Mouse (Mus musculus): ENCODE measurements around the gene Cldnd2. TPM values are rescaled to one million over a fixed set of nuclear protein-coding genes. Genes with fewer than 3 reads are reported as not detected.

Cldnd2 gene
- polyA plus RNA-seq, 1 experiment from 2014 or later = not detected

DNA sequence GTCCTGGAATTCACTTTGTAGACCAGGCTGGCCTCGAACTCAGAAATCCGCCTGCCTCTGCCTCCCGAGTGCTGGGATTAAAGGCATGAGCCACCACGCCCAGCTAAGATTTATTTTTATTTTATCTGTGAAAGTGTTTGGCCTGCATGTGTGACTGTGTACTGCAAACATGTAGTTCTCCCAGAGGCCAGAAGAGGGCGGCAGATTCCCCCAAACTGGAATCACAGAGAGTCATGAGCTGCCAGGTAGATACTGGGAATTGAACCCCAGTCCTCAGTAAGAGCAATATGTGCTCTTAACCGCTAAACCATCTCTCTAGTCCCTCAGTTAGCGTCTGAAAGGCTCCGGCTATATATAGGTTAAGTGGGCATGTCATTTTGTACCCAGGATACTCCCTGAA lies 29.8 kb downstream of the Cldnd2 start:
- Histone ChIP-seq H3K9ac (ENCODE audit: low read length) (no peak overlapping the region), H3K36me3 (ENCODE audit: control insufficient read depth, insufficient read depth, low read length) (no peaks in the 10 kb centered on the region), H3K9me3 (ENCODE audit: control insufficient read depth, low read length) (no peaks in the 10 kb centered on the region), H3K27me3 (ENCODE audit: control insufficient read depth, insufficient read depth, low read length) (peaks cover 2% of the 10 kb centered on the region; the same call in 1 of the 2 replicates), H3K4me3 (ENCODE audit: low read depth, low read length) (no peak overlapping the region), H3K27ac (ENCODE audit: low read depth, low read length) (no peak overlapping the region), H3K4me2 (ENCODE audit: low read depth, low read length, severe bottlenecking) (no peak overlapping the region), H3K4me1 (replicated peaks; ENCODE audit: control insufficient read depth, insufficient read depth, low read length) (no peaks in the 10 kb centered on the region)
- peak; percentile 82 for DNase-seq (ENCODE audit: low spot score)
- no peak for ATAC-seq (replicated peaks; ENCODE audit: low FRiP score)
- WGBS = 38% methylated on average over 8 of the region's 8 CpGs

DNA sequence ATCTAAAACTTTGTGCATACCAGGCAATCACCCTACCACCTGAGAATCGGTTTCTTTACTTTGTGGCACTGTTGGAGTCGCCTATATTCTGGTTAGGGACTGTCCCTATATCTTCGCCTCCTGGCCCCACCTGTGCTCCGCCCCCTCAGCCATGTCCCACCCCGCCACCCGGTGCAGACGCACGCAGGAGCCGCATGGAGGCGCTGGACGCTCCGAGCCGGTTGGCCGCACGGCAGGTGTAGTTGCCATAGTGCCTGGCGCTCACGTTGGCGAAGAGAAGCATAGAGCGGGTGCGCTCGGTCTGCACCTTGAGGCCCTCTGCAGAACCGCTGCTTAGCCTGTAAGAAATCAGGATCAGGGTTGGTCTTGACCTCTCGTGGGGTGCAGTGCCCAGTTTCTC lies 35.1 kb downstream of the Cldnd2 start:
- Histone ChIP-seq H3K4me3 (ENCODE audit: low read depth, low read length) (no peak overlapping the region), H3K27me3 (ENCODE audit: control insufficient read depth, insufficient read depth, low read length) (peaks cover 26% of the 10 kb centered on the region), H3K4me2 (ENCODE audit: low read depth, low read length, severe bottlenecking) (no peak overlapping the region), H3K27ac (ENCODE audit: low read depth, low read length) (no peak overlapping the region), H3K9me3 (ENCODE audit: control insufficient read depth, low read length) (no peaks in the 10 kb centered on the region), H3K4me1 (replicated peaks; ENCODE audit: control insufficient read depth, insufficient read depth, low read length) (0 out of 2 replicates have a peak, but pooled peaks cover 1% of the 10 kb centered on the region), H3K36me3 (ENCODE audit: control insufficient read depth, insufficient read depth, low read length) (no peaks in the 10 kb centered on the region), H3K9ac (ENCODE audit: low read length) (no peak overlapping the region)
- ATAC-seq (replicated peaks; ENCODE audit: low FRiP score) = 0 out of 2 replicates have a peak, but pooled peaks have one; percentile 28
- DNase-seq (ENCODE audit: low spot score) = peak; percentile 64
- 9% methylated on average over 23 of the region's 23 CpGs for WGBS

DNA sequence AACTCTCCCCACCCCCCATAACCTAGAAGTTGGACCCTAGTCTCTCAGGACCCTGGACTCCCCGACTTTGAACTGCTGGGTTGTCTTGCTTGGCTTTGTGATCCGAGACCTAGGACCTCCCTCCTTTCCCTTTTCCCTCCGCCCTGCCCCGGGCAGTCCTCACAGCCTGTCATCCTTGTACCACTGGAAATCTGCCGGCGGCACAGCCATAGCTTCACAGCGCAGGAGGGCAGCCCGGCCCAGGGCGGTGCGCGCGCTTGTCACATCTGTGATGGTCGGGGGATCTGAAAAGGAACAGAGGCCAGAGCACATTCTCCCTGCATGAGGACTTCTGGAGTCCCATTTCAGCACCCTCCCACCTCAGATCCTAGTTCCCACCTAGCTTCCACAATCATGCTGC lies 35.8 kb downstream of the Cldnd2 start:
- Histone ChIP-seq H3K27ac (ENCODE audit: low read depth, low read length) (no peak overlapping the region), H3K4me1 (replicated peaks; ENCODE audit: control insufficient read depth, insufficient read depth, low read length) (0 out of 2 replicates have a peak, but pooled peaks cover 1% of the 10 kb centered on the region), H3K27me3 (ENCODE audit: control insufficient read depth, insufficient read depth, low read length) (peaks cover 26% of the 10 kb centered on the region), H3K9me3 (ENCODE audit: control insufficient read depth, low read length) (no peaks in the 10 kb centered on the region), H3K9ac (ENCODE audit: low read length) (no peak overlapping the region), H3K4me2 (ENCODE audit: low read depth, low read length, severe bottlenecking) (no peak overlapping the region), H3K36me3 (ENCODE audit: control insufficient read depth, insufficient read depth, low read length) (no peaks in the 10 kb centered on the region), H3K4me3 (ENCODE audit: low read depth, low read length) (no peak overlapping the region)
- no peak for DNase-seq (ENCODE audit: low spot score)
- WGBS = 6% methylated on average over 13 of the region's 13 CpGs
- ATAC-seq (replicated peaks; ENCODE audit: low FRiP score) = peak; percentile 42; the same call in 1 of the 2 replicates

DNA sequence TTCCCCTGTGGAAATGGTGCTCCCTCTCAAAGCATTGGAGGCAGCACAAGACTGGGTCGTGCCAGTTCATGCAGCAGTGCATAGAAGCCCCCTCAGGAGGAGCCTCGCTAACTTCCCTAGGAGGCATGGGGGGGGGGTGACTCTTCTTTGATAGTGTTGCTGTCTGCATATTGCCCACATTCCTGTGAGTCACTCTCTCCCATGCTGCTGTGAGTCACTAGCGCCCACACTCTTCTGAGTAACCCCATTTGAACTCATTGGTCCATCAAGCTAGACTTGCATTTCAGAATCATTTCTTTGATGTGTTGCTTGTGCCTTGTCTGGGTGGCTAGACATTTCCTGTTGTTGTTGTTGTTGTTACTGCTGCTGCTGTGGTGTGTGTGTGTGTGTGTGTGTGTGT lies 40.6 kb downstream of the Cldnd2 start:
- H3K27me3 ChIP-seq (ENCODE audit: control insufficient read depth, insufficient read depth, low read length) = peaks cover 17% of the 10 kb centered on the region
- no peaks in the 10 kb centered on the region for H3K9me3 ChIP-seq (ENCODE audit: control insufficient read depth, low read length)
- 0 out of 2 replicates have a peak, but pooled peaks cover 3% of the 10 kb centered on the region for H3K4me1 ChIP-seq (replicated peaks; ENCODE audit: control insufficient read depth, insufficient read depth, low read length)
- H3K4me2 ChIP-seq (ENCODE audit: low read depth, low read length, severe bottlenecking) = no peak overlapping the region
- no peak overlapping the region for H3K4me3 ChIP-seq (ENCODE audit: low read depth, low read length)
- 73% methylated on average over 3 of the region's 3 CpGs for WGBS
- no peaks in the 10 kb centered on the region for H3K36me3 ChIP-seq (ENCODE audit: control insufficient read depth, insufficient read depth, low read length)
- H3K27ac ChIP-seq (ENCODE audit: low read depth, low read length) = no peak overlapping the region
- no peak overlapping the region for H3K9ac ChIP-seq (ENCODE audit: low read length)
- no peak for DNase-seq (ENCODE audit: low spot score)
- ATAC-seq (replicated peaks; ENCODE audit: low FRiP score) = no peak

DNA sequence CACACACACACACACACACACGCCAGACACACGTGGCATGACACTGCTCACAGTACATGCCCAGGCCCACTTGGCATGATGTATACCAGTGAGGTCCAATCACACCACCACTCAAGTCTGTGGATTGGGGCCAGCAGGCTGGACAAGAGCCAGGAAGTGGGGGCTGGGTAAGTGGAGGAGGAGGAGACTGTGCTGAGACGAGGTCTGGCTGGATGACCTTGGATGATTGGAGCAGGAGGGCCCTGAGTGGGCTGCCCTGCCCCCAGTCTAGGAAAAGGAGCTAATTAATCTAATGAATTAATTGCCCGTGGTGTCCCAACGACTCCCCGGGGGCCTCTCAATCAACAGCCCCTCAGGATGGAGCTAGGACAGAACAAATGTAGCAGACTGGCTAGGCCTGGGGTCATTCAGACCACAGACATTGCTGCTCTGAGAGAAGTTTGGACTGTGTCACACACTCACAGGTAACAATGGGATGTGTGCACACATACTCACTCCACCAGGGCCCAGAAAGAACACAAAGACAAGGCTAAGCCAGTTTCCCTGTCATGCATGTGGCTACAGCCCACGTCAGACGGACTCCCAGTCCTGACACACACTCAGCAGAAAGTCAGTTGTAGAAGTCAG lies 41.6 kb downstream of the Cldnd2 start:
- H3K4me3 ChIP-seq (ENCODE audit: low read depth, low read length) = no peak overlapping the region
- H3K9ac ChIP-seq (ENCODE audit: low read length) = no peak overlapping the region
- H3K27ac ChIP-seq (ENCODE audit: low read depth, low read length) = no peak overlapping the region
- 0 out of 2 replicates have a peak, but pooled peaks cover 2% of the 10 kb centered on the region for H3K4me1 ChIP-seq (replicated peaks; ENCODE audit: control insufficient read depth, insufficient read depth, low read length)
- DNase-seq (ENCODE audit: low spot score) (no peak), ATAC-seq (replicated peaks; ENCODE audit: low FRiP score) (peak; percentile 67)
- no peaks in the 10 kb centered on the region for H3K36me3 ChIP-seq (ENCODE audit: control insufficient read depth, insufficient read depth, low read length)
- H3K9me3 ChIP-seq (ENCODE audit: control insufficient read depth, low read length) = no peaks in the 10 kb centered on the region
- H3K27me3 ChIP-seq (ENCODE audit: control insufficient read depth, insufficient read depth, low read length) = peaks cover 9% of the 10 kb centered on the region
- H3K4me2 ChIP-seq (ENCODE audit: low read depth, low read length, severe bottlenecking) = no peak overlapping the region
- 49% methylated on average over 8 of the region's 8 CpGs for WGBS

DNA sequence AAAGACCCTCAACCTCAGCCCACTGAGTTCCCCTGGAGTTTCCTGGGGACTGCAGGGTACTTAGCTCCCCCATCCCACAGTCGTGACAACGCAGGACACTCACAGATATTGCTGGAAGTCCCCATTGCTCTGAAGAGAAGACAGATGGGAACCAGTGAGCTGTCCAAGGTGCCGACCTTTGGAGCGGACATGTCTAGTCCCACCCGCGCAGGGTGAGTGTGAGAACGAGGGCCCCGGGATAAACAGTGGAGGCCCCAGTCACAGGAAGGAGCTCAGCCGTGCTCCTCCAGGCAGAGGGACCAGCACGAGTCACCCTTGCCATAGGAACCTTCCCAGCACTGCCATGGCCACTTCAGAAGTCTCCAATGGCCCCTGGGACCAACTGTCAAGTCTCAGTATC lies 42.7 kb downstream of the Cldnd2 start:
- H3K4me2 ChIP-seq (ENCODE audit: low read depth, low read length, severe bottlenecking) = no peak overlapping the region
- H3K4me3 ChIP-seq (ENCODE audit: low read depth, low read length) = no peak overlapping the region
- H3K9ac ChIP-seq (ENCODE audit: low read length) = no peak overlapping the region
- no peaks in the 10 kb centered on the region for H3K36me3 ChIP-seq (ENCODE audit: control insufficient read depth, insufficient read depth, low read length)
- 0 out of 2 replicates have a peak, but pooled peaks cover 2% of the 10 kb centered on the region for H3K4me1 ChIP-seq (replicated peaks; ENCODE audit: control insufficient read depth, insufficient read depth, low read length)
- no peak for DNase-seq (ENCODE audit: low spot score)
- no peak for ATAC-seq (replicated peaks; ENCODE audit: low FRiP score)
- WGBS = 24% methylated on average over 10 of the region's 10 CpGs
- H3K27me3 ChIP-seq (ENCODE audit: control insufficient read depth, insufficient read depth, low read length) = no peaks in the 10 kb centered on the region
- H3K27ac ChIP-seq (ENCODE audit: low read depth, low read length) = no peak overlapping the region
- no peaks in the 10 kb centered on the region for H3K9me3 ChIP-seq (ENCODE audit: control insufficient read depth, low read length)

DNA sequence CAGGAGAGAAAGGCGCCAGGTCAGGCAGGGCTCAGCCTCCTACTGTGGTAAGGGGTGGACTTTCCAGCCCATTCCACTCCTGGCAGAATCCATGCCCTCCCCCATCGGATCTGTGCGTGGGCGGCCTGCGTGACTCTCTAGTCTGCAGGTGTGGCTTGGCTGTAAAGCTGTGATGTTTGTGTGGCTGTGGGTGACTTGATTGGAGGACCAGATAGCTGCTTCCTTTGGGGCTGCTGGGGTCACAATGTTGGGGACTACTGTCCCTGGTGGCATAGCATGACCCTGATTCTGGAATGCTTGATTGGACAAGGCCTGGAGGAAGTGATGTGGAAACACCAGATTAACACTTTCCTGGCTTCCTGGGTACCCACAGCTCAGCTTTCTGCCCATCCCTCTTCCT lies 48.1 kb downstream of the Cldnd2 start:
- H3K27ac ChIP-seq (ENCODE audit: low read depth, low read length) = no peak overlapping the region
- DNase-seq (ENCODE audit: low spot score) (no peak), ATAC-seq (replicated peaks; ENCODE audit: low FRiP score) (no peak; the same call in 1 of the 2 replicates)
- H3K9me3 ChIP-seq (ENCODE audit: control insufficient read depth, low read length) = no peaks in the 10 kb centered on the region
- WGBS = 55% methylated on average over 5 of the region's 5 CpGs
- H3K4me2 ChIP-seq (ENCODE audit: low read depth, low read length, severe bottlenecking) = peak overlapping the region; percentile 78; the same call in 1 of the 2 replicates
- H3K4me1 ChIP-seq (replicated peaks; ENCODE audit: control insufficient read depth, insufficient read depth, low read length) = peaks cover 3% of the 10 kb centered on the region; the same call in 1 of the 2 replicates
- no peaks in the 10 kb centered on the region for H3K36me3 ChIP-seq (ENCODE audit: control insufficient read depth, insufficient read depth, low read length)
- no peak overlapping the region for H3K9ac ChIP-seq (ENCODE audit: low read length)
- no peaks in the 10 kb centered on the region for H3K27me3 ChIP-seq (ENCODE audit: control insufficient read depth, insufficient read depth, low read length)
- H3K4me3 ChIP-seq (ENCODE audit: low read depth, low read length) = peak overlapping the region; percentile 63; the same call in 1 of the 2 replicates

DNA sequence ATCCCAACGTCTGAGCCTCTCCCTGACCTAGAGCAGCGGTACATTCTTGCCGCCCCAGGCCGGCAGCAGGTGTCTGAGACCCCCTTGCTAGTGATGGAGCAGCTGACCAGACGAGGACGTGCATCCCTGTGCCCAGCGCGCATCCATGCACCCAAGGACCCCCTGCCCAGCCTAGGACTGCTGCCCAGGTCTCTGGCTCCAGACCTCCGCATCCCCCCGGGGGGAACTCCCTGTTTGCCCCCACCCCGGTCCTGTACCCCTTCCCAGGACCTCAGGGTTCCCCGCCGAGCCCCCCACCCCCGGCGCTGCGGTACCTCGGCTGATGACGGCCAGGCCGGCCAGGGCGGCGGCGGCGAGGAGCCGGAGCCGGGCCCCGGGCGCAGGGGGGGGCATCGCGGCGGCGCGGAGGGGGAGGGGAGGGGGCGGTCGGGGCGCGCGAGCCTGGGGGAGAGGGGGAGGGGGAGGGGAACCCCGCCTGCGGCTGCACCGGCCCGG lies 49.1 kb downstream of the Cldnd2 start, which contains the start of gene Iglon5:
Gene Iglon5, minus strand, starts transcription at position 445 of the 495 bp plus-strand sequence.
- Histone ChIP-seq H3K4me1 (replicated peaks; ENCODE audit: control insufficient read depth, insufficient read depth, low read length) (peaks cover 3% of the 10 kb centered on the region; the same call in 1 of the 2 replicates), H3K9me3 (ENCODE audit: control insufficient read depth, low read length) (no peaks in the 10 kb centered on the region), H3K4me3 (ENCODE audit: low read depth, low read length) (peak within 1 kb of the TSS; percentile 63), H3K27me3 (ENCODE audit: control insufficient read depth, insufficient read depth, low read length) (no peaks in the 10 kb centered on the region), H3K27ac (ENCODE audit: low read depth, low read length) (peak within 1 kb of the TSS; percentile 57; the same call in 1 of the 2 replicates), H3K4me2 (ENCODE audit: low read depth, low read length, severe bottlenecking) (peak within 1 kb of the TSS; percentile 78), H3K36me3 (ENCODE audit: control insufficient read depth, insufficient read depth, low read length) (no peaks in the 10 kb centered on the region), H3K9ac (ENCODE audit: low read length) (peak within 1 kb of the TSS; percentile 78)
- under 1% methylated on average over 26 of the region's 41 CpGs for WGBS
- peak; percentile 68 for DNase-seq (ENCODE audit: low spot score)
- ATAC-seq (replicated peaks; ENCODE audit: low FRiP score) = peak; percentile 66

Measured in forebrain, embryonic 11.5 days (tissue).